Mouse (Mus musculus): ENCODE results near the gene Ptprs. TPM values are rescaled to one million over a fixed set of nuclear protein-coding genes. Genes with fewer than 3 reads are reported as not detected.
"Not testable (repeated sequence)": the region's sequence is repeated elsewhere in the genome, so short reads cannot be mapped to it uniquely, and the experiment has no call there.

Gene Ptprs
- polyA plus RNA-seq, 1 experiment from 2014 or later: 73.5 TPM

DNA sequence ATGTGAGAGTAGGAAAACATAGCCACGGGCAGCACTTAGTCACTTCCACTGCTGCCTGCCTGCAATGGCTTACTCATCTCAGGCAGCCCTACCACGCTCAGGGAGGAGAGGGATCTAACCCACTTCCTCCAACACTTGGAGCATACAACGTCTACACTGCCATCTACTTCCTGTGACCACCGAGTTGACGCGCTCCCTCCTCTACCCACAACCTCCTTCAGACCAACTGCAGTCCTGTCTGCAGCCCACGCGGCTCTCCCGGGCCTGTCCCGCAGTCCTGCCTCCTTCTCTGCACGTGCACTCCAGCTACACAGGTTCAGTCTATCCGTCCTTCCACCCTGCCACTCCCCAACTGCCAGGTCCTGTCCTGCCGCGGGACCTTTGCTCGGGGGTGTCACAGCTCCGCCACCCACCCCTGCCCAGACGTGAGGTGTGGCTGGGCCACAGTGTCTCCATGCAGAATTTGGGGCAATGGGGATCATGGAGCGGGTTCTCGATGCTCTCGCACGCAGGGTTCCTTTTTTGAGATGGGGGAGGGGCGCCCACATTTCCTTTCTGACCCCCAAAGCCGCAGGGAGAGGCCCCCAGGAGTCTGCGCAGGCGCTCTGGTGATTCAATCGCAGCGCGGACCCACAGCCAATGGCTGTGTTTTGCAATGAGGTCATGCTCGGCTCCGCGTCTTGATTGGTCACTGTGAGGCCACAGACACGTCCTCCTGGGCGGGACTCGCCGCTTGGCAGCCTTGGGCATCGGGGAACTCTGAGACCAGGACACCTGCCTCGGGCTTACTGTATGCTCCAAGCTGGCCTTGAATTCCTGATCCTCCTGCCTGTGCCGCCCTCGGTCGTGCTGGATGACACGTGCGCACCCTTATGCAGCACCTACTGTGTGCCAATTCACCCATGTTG lies 31.1 kb upstream of the Ptprs start:
- Histone ChIP-seq H3K4me3 (peak overlapping the region; percentile 77), H3K36me3 (0 out of 2 replicates have a peak, but pooled peaks cover 4% of the 10 kb centered on the region), H3K4me1 (peaks cover 36% of the 10 kb centered on the region), H3K27ac (peak overlapping the region; percentile 94), H3K9me3 (peaks cover 7% of the 10 kb centered on the region), H3K27me3 (ENCODE audit: insufficient read depth, poor library complexity, severe bottlenecking) (peaks cover 41% of the 10 kb centered on the region)
- peak; percentile 97 for DNase-seq (ENCODE audit: low spot score)
- WGBS: under 1% methylated on average over 42 of the region's 42 CpGs

DNA sequence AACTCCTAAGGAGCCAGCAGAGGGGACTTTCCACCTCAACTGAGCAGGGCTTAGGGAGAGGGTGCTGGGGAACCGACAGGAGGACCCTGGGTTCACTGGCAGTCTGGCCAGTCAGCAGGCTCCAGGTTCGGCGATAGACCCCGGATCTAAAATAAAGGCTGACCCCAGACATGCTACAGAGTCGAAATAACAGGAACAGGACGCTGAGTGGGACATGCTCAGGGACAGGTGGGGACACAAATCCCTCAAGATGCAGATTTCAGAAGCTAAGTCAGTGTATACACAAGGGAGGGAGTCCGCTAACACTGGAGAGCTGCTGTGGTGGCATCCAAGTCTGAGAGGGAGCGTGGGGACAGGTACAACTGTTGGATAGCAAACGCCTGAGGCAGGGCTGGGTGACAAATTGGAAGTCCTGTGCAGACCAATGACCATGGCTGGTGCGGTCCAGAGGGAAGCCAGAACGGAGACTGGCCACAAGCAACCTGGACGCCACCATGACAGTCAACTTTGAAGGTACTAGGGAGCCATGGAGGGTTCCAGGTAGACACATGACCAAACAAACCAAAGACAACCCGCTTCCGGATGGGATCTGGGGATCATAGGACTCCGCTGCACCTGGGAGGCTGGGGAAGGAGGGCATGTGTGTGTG lies 30.3 kb upstream of the Ptprs start:
- 54% methylated on average over 15 of the region's 15 CpGs for WGBS
- H3K4me1 ChIP-seq: peaks cover 31% of the 10 kb centered on the region
- H3K9me3 ChIP-seq: no peaks in the 10 kb centered on the region; the same call in 1 of the 2 replicates
- peaks cover 32% of the 10 kb centered on the region for H3K27me3 ChIP-seq (ENCODE audit: insufficient read depth, poor library complexity, severe bottlenecking)
- no peaks in the 10 kb centered on the region for H3K36me3 ChIP-seq
- no peak for DNase-seq (ENCODE audit: low spot score)
- peak overlapping the region; percentile 94 for H3K27ac ChIP-seq
- peak overlapping the region; percentile 77 for H3K4me3 ChIP-seq

DNA sequence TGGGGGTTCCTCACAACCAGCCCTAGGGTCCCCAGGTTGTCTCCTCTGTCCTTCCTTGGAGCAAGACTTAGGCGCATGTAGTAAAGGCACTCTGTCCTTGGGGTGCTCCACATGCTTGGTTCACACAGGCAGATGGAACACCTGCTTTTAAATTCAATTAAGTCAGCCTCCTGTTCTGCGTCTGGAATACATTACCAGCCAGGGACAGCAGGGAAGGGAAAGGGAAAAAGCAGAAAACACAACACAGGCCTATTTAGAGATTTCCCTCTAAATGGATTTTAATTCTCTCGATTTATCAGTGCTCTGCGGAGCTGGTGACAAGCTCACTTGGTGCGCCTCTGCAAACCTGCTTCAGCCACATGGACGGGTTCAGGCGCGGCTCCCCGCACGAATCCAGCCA lies 29.1 kb upstream of the Ptprs start:
- H3K4me3 ChIP-seq: no peak overlapping the region
- peaks cover 21% of the 10 kb centered on the region for H3K27me3 ChIP-seq (ENCODE audit: insufficient read depth, poor library complexity, severe bottlenecking)
- WGBS: 77% methylated on average over 10 of the region's 10 CpGs
- no peaks in the 10 kb centered on the region; the same call in 1 of the 2 replicates for H3K9me3 ChIP-seq
- no peaks in the 10 kb centered on the region for H3K36me3 ChIP-seq
- H3K4me1 ChIP-seq: peaks cover 19% of the 10 kb centered on the region
- no peak overlapping the region for H3K27ac ChIP-seq
- no peak for DNase-seq (ENCODE audit: low spot score)

DNA sequence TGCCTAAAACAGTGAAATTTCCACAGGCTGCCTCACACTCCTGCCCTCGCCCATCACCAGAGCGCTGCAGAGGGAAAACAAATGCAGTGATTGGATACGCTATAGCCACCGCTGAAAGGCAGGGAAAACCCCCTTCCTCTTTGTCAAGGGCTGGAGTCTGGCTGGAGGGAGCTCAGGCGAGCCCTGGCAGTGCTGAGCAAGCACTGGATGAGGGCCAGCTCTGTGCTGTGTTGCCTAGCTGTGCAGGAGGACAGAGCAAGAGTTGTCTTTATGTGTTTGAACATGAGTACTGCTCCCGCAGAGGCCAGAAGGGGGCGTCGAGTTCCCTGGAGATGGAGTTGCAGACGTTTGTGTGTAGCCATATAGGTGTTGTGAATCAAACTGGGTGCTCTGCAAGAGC lies 26.2 kb upstream of the Ptprs start:
- DNase-seq (ENCODE audit: low spot score): no peak
- H3K4me3 ChIP-seq: no peak overlapping the region
- 32% methylated on average over 9 of the region's 9 CpGs for WGBS
- H3K27me3 ChIP-seq (ENCODE audit: insufficient read depth, poor library complexity, severe bottlenecking): no peaks in the 10 kb centered on the region
- peaks cover 3% of the 10 kb centered on the region; the same call in 1 of the 2 replicates for H3K4me1 ChIP-seq
- H3K36me3 ChIP-seq: no peaks in the 10 kb centered on the region
- H3K9me3 ChIP-seq: peaks cover 10% of the 10 kb centered on the region; the same call in 1 of the 2 replicates
- H3K27ac ChIP-seq: no peak overlapping the region

DNA sequence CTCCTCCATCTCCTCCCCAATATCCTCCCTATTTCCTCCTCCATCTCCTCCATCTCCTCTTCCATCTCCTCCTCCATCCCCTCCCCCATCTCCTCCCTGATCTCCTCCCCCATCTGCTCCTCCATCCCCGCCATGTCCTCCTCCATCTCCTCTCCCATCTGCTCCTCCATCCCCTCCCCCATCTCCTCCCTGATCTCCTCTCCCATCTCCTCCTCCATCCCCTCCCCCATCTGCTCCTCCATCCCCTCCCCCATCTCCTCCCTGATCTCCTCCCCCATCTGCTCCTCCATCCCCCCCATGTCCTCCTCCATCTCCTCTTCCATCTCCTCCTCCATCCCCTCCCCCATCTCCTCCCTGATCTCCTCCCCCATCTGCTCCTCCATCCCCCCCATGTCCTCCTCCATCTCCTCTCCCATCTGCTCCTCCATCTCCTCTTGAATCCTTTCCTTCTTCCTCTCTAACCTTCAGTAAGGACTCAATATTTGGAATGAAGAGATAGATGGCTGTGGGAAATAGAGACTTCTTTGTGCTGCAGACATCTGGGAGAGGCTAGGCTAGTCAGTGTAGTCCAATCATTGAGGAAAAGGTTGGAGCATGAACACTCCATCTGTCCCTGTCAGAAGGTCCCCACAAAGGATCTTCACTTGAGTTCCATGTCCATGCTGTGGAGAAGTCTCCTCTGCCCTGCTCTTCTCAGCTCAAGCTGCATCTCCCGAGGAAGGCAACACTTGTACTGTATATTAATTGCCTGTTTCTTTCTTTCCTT lies 25.5 kb upstream of the Ptprs start:
- not testable (repeated sequence) for H3K27ac ChIP-seq; H3K4me3 ChIP-seq; H3K4me1 ChIP-seq; DNase-seq (ENCODE audit: low spot score); H3K27me3 ChIP-seq (ENCODE audit: insufficient read depth, poor library complexity, severe bottlenecking); H3K36me3 ChIP-seq
- peaks cover 16% of the 10 kb centered on the region for H3K9me3 ChIP-seq
- WGBS: 49% methylated on average over 2 of the region's 2 CpGs

DNA sequence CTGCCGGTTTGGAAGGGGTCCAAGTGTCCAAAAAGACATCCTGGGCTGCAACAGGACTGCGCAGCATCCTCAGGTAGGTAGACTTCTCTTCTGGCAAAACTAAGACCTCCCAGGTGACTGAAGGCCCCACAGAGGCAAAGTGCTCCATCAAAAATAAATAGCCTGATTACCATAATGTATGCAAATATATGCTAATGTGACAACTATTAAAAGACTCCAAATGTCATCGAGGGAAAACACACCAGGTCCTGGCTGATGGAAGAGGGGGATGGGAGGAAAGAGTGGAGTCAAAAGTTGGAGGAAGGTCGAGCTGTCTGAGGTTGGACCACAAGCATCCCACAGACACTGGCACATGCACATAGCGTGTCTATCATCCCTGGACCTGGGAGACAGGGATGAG lies 22.9 kb upstream of the Ptprs start:
- Histone ChIP-seq H3K27ac (no peak overlapping the region), H3K9me3 (peaks cover 40% of the 10 kb centered on the region), H3K4me1 (no peaks in the 10 kb centered on the region), H3K4me3 (no peak overlapping the region), H3K27me3 (ENCODE audit: insufficient read depth, poor library complexity, severe bottlenecking) (no peaks in the 10 kb centered on the region), H3K36me3 (no peaks in the 10 kb centered on the region)
- 76% methylated on average over 5 of the region's 5 CpGs for WGBS
- no peak for DNase-seq (ENCODE audit: low spot score)

DNA sequence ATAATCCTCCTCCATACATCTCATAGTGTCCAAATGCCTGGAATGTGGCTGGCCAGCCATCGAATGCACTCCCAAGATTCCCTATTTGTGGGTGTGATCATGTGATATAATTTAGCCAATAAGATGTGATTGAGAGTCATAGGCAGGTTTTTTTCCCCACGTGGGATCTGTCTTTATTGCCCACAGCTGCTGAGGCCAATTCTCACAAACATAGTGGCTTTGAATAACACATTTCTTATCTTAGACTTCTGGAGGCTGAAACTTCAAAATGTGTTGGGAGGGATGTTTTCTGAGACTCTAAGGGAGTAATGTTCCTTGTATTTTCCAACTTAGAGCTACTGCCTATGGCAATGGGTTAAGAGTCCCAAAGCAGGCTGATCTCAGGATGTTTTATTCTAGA lies 18.2 kb upstream of the Ptprs start:
- no peak for DNase-seq (ENCODE audit: low spot score)
- Histone ChIP-seq H3K4me3 (no peak overlapping the region), H3K9me3 (peaks cover 81% of the 10 kb centered on the region), H3K36me3 (no peaks in the 10 kb centered on the region), H3K27ac (no peak overlapping the region), H3K4me1 (no peaks in the 10 kb centered on the region), H3K27me3 (ENCODE audit: insufficient read depth, poor library complexity, severe bottlenecking) (no peaks in the 10 kb centered on the region)
- 48% methylated on average over 2 of the region's 2 CpGs for WGBS

DNA sequence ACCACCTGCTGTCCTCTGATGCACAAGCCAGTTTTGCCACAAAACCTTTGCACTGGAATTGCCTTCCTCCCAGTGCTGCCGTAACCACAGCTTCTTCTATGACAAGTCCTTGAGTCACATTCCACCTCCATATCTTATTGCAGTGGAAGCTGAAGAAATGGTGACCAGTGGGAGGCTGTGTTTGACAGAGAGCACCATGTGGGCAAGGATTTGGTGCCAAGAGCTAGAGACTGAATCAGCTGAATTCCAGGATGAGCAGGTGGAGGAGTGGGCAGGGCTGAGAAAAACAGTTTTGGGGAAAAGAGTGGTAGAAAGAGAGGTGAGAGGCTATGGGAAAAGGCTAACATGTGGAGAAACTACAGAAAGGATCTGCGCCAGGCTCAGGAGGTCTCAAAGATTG lies 17.6 kb upstream of the Ptprs start:
- Histone ChIP-seq H3K4me1 (no peaks in the 10 kb centered on the region), H3K4me3 (no peak overlapping the region), H3K9me3 (peaks cover 80% of the 10 kb centered on the region), H3K27ac (no peak overlapping the region), H3K27me3 (ENCODE audit: insufficient read depth, poor library complexity, severe bottlenecking) (no peaks in the 10 kb centered on the region; the same call in 1 of the 2 replicates), H3K36me3 (no peaks in the 10 kb centered on the region)
- WGBS: 74% methylated on average over 2 of the region's 2 CpGs
- DNase-seq (ENCODE audit: low spot score): no peak

DNA sequence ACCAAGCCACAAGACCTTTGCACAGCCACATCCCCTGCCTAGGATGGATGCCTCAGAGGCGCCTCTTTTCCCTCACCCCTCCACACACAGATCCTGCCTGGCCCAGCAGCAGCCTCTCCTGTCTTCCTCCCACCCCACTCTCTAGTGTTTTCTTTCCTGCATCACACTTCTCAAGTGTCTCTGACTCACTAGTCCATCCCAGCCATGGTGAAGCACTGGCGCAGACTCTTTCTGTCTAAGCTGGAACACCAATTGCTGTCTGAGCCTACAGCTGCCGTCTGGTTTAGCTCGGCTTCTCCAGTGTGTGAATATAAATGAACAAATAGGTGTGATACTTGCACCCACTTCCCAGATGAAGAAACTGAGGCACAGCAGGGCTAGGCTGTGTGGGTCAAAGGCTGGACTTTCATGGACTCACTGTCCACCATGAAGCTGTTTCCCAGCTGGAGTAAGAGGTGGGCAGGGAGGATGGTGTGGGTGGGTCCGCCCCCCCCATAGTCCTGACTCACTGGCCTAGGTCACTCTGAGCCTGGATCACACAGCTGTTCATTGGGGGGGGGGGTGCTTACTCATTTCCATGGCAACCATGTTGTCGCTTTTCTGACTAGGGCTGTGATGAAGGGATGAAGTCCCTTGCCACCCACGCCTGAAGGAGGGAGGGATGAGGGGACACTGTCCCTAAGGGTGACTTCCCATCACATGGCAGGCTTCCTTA lies 14.3 kb upstream of the Ptprs start:
- no peaks in the 10 kb centered on the region for H3K36me3 ChIP-seq
- H3K9me3 ChIP-seq: peaks cover 53% of the 10 kb centered on the region
- no peak for DNase-seq (ENCODE audit: low spot score)
- WGBS: 78% methylated on average over 7 of the region's 7 CpGs
- H3K27ac ChIP-seq: no peak overlapping the region
- no peak overlapping the region for H3K4me3 ChIP-seq
- H3K4me1 ChIP-seq: 0 out of 2 replicates have a peak, but pooled peaks cover 6% of the 10 kb centered on the region
- H3K27me3 ChIP-seq (ENCODE audit: insufficient read depth, poor library complexity, severe bottlenecking): no peaks in the 10 kb centered on the region; the same call in 1 of the 2 replicates

DNA sequence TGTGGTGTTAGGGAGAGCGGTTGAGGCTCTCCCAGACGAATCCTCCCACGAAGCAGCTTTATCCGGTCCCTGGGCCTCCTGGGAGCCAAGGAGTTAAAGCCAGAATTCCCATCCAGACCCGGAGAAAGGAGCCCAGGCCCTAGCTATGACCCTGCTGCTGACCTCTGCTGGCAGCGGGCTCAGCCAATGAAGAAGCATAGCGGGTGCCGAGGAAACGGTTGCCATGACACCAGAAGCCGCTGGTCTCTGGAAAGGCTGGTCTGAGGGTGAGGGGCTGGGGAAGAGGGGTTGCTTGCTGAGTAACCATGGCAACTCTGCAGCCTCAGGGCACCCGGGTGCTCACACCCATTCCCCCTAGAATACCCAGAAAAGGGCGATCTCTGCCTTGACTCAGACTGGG lies 11.7 kb upstream of the Ptprs start:
- Histone ChIP-seq H3K36me3 (no peaks in the 10 kb centered on the region), H3K27ac (0 out of 2 replicates have a peak overlapping the region, but pooled peaks have one; percentile 25), H3K4me1 (0 out of 2 replicates have a peak, but pooled peaks cover 6% of the 10 kb centered on the region), H3K9me3 (peaks cover 29% of the 10 kb centered on the region), H3K4me3 (no peak overlapping the region), H3K27me3 (ENCODE audit: insufficient read depth, poor library complexity, severe bottlenecking) (peaks cover 4% of the 10 kb centered on the region)
- no peak for DNase-seq (ENCODE audit: low spot score)
- WGBS: 13% methylated on average over 12 of the region's 12 CpGs

DNA sequence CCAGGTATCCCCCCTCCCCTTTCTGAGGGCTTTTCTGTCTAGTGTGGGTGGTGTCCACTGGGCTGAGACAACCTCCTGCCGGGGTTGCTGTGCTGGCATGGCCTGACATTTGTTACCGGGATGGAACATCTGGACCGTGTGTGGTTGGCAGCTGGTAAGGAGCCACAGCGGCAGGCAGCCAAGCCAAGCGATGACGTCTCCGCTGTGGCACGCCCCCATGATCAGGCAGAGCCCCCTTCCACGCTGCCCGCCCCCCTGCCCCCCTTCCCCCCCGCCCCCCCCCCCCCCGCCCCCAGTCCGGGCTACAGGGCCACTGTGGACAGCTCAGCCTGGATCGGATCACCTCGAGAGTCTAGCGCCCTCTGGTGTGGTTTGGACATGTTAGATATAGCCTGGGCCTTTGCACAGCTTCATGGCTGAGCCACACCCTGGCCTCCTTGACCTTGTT lies 11.2 kb upstream of the Ptprs start:
- H3K4me1 ChIP-seq: 0 out of 2 replicates have a peak, but pooled peaks cover 6% of the 10 kb centered on the region
- 18% methylated on average over 11 of the region's 16 CpGs for WGBS

DNA sequence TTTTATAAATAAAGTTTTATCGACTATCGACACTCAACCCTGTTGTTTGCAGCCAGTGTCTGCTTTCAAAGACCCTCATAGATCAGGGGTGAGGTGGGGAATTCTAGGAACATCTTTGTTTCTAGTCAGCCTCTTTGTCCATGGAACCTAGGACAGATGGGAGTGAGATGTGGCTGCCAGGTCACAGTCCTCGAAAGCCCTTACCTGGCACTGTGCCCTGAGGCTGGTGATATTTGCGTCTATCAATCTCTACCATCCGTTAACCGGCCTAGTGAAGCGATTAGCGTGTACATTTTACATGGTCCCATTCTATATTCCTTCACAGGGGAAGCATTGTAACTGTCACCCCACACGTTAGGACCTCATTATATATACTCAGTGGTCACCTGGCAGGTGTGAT lies 9.6 kb upstream of the Ptprs start:
- WGBS: 93% methylated on average over 9 of the region's 9 CpGs
- Histone ChIP-seq H3K27ac (no peak overlapping the region), H3K4me3 (no peak overlapping the region), H3K4me1 (0 out of 2 replicates have a peak, but pooled peaks cover 10% of the 10 kb centered on the region), H3K9me3 (peaks cover 9% of the 10 kb centered on the region), H3K36me3 (no peaks in the 10 kb centered on the region), H3K27me3 (ENCODE audit: insufficient read depth, poor library complexity, severe bottlenecking) (peaks cover 16% of the 10 kb centered on the region)
- DNase-seq (ENCODE audit: low spot score): no peak

More for the DNA sequence above, 11.2 kb upstream of the Ptprs start:
- Histone ChIP-seq H3K9me3 (peaks cover 24% of the 10 kb centered on the region), H3K27ac (0 out of 2 replicates have a peak overlapping the region, but pooled peaks have one; percentile 25), H3K36me3 (no peaks in the 10 kb centered on the region), H3K27me3 (ENCODE audit: insufficient read depth, poor library complexity, severe bottlenecking) (peaks cover 8% of the 10 kb centered on the region), H3K4me3 (0 out of 2 replicates have a peak overlapping the region, but pooled peaks have one; percentile 27)
- DNase-seq (ENCODE audit: low spot score): no peak
